Mouse (Mus musculus): ENCODE measurements at regions not wholly inside any gene's neighbourhood (a gene's known extent, or its start where the extent isn't known, plus 50 kb on each side); places are given as distances from the start of the nearest gene placed in this dataset.
"Not testable (repeated sequence)": the region's sequence is repeated elsewhere in the genome, so short reads cannot be mapped to it uniquely, and the experiment has no call there.

- DNase-seq (ENCODE audit: extremely low spot score, low read depth, low spot score) = no peak
Measured at GRCm38 (mm10) chr8:35020480-35020879, 745.1 kb upstream of the Gm19410 start.

GRCm38 (mm10) chr8:35022649-35023048, 742.9 kb upstream of the Gm19410 start:
- DNase-seq (ENCODE audit: extremely low spot score, low read depth, low spot score) = no peak

DNA sequence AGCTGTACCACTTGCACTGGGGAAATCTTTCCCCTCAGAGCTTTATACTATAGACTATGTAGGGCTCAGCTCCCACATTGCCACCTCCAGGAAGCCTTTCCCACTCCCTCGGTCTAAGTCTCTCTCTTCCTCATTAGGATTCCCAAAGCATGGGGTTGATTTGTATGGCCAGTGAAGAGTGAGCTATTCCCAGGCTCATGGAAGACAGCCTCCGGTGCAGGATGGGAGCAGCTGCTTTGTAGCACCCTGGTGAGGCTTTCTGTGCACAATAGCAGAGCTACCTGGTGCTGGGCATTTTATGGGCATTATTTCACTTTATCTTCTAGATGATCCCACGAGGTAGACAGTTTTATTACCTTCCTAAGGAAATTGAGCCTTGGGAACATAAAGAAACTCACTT, 717.8 kb upstream of the Gm19410 start:
- DNase-seq (ENCODE audit: extremely low spot score, low read depth, low spot score) = no peak

DNA sequence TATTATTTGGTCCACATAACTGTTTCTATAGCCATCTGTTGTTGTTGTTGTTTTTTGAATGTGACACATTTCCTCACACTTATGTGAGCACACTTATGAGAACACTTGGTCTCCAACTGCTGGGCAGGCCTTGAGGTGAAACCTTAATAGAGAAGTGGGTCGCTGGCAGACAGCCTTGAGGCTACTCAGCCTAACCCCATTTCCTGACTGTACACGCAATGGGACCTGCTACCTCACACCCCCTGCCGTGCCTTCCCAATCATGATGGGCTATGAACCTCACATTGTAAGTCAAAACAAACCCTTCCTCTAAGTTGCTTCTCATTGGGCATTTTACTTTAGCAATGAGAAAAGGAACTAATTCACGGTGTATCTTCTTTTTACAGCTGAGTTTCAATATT, 712.1 kb upstream of the Gm19410 start:
- no peak for DNase-seq (ENCODE audit: extremely low spot score, low read depth, low spot score)

- no peak for DNase-seq (ENCODE audit: extremely low spot score, low read depth, low spot score)
Measured at GRCm38 (mm10) chr8:35061048-35061447, 704.5 kb upstream of the Gm19410 start.

DNA sequence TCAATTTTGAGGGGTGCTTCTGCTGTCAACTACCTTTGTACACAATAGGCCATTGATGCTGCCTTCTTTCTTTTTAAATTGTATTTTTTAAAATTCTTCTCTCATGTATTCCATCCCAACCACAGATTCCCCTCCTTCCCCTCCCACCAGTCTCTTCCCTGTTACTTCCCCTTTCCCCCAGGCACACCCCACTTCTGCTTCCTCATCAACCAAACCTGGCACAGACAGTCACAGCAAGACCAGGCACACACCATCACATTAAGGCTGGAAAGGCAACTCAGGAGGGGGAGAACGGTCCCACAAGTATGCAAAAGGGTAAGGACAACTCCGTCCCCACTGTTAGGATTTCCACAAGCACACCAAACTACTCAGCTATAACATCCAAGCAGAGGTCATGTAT, 697.4 kb upstream of the Gm19410 start:
- no peak for DNase-seq (ENCODE audit: extremely low spot score, low read depth, low spot score)

- DNase-seq (ENCODE audit: extremely low spot score, low read depth, low spot score) = no peak
Measured at GRCm38 (mm10) chr8:35070246-35070989, 695.2 kb upstream of the Gm19410 start.

DNA sequence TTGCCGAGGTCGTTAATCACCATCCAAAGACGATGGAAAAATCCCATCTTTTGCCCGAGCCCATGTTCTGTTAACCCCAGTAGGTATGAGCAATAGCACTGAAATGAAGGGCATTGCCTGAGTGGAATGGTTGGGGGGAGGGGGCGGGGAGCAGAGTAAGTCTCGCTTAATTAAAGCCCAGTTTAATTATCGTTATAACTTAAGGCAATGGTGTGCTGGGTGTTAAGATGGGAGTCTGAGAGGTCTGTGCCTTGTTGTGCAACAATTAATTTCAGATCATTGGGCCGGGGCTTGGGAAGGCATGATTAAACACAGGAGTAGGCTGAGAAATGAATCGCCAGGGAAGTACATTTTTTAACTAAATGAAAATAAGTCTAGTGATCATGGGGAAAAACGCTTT, 689.6 kb upstream of the Gm19410 start:
- no peak for DNase-seq (ENCODE audit: extremely low spot score, low read depth, low spot score)

DNA sequence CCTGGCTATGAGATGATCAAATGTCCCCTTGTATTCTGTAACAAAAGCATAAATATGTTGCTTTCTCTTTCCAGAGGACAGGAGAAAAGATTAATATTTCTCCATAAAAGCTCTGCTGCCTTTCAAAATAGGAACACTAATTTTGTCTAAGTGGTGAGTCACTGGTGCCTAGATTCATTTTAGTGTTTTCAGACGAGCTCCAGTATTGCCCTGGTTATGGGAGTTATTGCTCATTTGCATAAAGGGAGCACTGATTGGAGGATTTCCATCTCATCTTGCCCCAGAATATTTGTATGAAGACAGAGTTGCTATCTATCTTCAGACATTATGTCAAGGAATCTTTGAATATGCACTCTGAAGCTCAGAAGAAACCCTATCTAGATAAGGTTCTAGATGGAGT, 682.4 kb upstream of the Gm19410 start:
- DNase-seq (ENCODE audit: extremely low spot score, low read depth, low spot score) = no peak

DNA sequence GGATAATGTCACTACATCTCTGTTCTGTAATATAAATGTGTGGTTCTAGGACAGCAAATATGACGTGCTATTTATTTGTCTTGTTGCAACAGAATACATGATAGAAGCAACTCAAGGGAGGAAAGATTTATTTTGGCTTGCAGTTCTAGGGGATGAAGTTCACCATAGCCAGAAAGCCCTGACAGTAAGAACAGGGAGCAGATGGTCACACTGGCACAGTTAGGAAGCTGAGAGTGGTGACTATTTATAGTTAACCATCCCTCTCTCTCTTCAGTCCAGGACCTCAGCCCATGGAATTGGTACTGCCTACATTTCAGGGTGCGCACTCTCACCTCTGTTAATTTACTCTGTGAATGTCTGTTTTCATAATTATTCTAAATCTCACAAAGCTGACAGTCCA, 678.5 kb upstream of the Gm19410 start:
- DNase-seq (ENCODE audit: extremely low spot score, low read depth, low spot score) = no peak

DNA sequence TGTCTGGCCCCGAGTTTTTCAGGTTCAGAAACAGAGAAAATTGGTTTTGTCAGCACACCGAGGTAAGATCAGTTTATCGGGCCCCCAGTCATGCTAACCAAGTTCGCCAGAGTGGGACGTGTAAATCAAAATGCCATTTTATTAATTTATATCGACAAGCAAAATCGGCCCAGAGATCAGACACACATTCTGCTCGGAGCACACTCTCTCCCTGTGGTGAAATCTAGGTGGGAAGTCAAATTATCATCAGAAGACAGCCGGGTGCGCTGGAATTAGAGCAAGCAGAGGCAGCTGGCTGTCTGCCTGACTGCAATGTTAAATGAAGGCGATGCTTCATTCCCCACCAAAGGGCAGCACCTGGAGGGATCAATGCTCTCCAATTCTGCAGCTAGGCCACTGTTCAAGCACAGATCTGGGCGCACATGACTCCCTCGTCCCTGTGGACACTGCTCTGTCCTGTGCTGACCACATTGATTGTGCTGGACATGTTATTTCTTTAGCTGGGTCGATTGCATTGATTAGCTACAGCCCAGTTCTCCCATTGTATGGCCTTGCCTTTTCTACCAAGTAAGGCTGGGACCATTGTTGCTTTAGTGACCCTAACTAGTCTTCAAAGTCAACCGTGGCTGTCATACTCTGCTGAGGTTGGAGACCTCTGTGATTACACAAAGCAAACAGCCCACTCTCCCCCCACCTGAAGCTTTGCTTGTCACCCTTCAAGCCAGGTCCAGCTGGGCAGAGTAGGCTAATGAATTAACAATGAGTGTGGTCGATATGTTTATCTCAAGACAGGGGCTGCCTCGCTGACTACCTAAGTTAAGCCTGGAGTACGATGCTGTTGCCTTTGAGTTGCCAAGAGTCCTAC, 677.0 kb upstream of the Gm19410 start:
- DNase-seq (ENCODE audit: extremely low spot score, low read depth, low spot score) = no peak

- DNase-seq (ENCODE audit: extremely low spot score, low read depth, low spot score) = no peak
Measured at GRCm38 (mm10) chr8:35089519-35089918, 676.1 kb upstream of the Gm19410 start.

- no peak for DNase-seq (ENCODE audit: extremely low spot score, low read depth, low spot score)
Measured at GRCm38 (mm10) chr8:35101701-35102100, 663.9 kb upstream of the Gm19410 start.

DNA sequence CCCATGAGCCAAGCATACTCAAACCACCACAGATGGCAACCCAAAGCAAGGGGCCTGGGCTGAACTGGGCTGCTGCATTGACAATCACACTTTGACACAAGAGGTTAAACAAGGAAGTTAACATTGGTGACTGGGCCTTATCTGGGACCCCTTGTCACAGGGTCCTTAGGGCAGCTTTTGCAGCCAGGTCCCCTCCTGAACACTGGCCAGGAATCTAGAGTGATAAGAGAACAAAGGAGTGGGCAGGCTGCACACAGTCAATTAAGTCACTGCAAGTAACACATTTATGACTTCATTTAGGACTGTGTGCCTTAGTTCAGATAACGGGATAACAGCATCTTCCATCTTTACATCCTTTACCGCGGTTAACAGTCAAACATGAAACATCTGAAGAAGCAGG, 663.5 kb upstream of the Gm19410 start:
- DNase-seq (ENCODE audit: extremely low spot score, low read depth, low spot score) = not testable (repeated sequence)

GRCm38 (mm10) chr8:35104465-35104876, 661.1 kb upstream of the Gm19410 start:
- DNase-seq (ENCODE audit: extremely low spot score, low read depth, low spot score) = not testable (repeated sequence)

GRCm38 (mm10) chr8:35109506-35110217, 655.9 kb upstream of the Gm19410 start:
- no peak for DNase-seq (ENCODE audit: extremely low spot score, low read depth, low spot score)

DNA sequence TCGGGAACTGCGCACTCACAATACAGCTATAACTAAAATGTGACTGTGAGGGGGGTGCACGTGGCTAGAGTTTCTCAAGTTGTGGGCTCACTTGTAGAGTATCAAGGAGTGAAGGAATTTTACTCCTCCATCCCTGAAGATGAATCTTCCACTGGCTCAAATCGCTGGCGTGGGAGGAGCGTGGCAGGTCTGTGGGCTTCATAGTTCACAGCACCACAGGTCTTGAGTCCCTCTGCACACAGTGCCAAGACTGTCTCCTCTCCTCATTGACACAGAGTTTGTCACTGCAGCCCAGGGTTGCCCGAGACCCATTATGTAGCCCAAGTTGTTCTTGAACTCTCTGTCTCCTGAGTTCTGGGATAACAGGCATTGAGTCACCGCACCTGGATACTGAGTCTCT, 655.3 kb upstream of the Gm19410 start:
- DNase-seq (ENCODE audit: extremely low spot score, low read depth, low spot score) = no peak

DNA sequence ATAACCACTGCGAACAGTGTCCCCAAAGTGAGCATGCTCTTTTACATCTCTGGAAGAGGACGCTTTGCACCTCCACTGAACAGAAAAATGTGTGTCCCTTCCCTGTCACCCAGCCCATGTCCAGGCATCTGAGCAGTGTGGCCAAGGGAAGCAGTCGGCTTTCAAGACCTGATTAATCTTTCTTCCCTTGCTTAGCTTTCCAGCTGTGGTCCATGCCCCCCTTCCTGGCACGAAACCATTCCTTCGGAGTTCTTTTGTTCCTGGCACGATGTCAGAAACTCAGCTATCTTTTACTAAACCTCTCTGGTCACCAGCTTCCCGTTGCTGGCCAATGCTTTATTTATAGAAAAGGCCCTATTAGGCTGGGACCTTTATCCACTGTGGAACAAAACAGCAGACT, 654.5 kb upstream of the Gm19410 start:
- no peak for DNase-seq (ENCODE audit: extremely low spot score, low read depth, low spot score)

GRCm38 (mm10) chr8:35112591-35113265, 652.9 kb upstream of the Gm19410 start:
- no peak for DNase-seq (ENCODE audit: extremely low spot score, low read depth, low spot score)

DNA sequence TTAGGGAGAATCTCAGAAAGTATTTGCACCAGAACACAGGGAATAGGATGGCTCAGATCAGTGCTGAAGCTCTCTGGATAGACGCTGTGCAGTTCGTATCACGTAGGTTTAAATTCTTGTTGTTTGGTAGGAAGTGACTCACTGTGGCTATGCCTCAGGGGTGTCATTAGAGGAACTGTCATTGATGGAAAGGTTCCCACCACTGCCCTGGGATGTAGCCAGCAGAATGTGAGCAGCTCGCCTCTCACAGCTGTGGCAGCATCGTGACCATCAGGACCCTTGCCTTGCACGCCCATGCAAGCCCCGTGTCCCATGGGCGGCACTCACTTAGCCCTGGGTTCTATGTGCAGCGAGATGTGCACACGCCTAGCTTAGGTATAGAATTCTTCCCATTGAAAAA, 651.6 kb upstream of the Gm19410 start:
- DNase-seq (ENCODE audit: extremely low spot score, low read depth, low spot score) = no peak

GRCm38 (mm10) chr8:35120612-35121011, 645.0 kb upstream of the Gm19410 start:
- DNase-seq (ENCODE audit: extremely low spot score, low read depth, low spot score) = no peak
